Mouse (Mus musculus) CH12.LX (cell line): ENCODE measurements around the gene Epc2.

Experiments
- EP300 ChIP-seq: IDR thresholded peaks from 2 replicates; pipeline ENCODE4 v1.6.1; 2011; ENCODE audit warnings: low read length, improper control_type of control experiment
- TBP ChIP-seq: conservative IDR thresholded peaks from 2 replicates; pipeline ENCODE4 v1.6.1; 2011; ENCODE audit warnings: low read depth, low read length, improper control_type of control experiment

DNA sequence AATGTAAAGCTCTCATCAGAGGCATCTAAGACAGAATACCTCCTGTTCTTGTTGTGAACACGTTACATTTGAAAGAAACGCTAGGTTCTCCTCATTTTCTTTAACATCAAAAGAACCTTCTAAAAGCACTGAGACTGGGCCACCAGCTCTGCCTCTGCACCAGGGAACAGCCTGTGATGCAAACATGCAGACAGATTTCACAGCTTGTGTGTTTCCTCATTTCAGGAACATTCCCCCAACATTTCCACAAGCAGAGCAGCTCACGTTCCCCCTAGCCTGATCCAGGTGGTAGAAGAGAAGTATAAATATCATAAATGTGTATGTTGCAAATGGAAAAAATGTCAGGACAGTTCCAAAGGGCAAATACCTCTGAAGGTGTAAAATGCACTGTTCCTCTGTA lies 30.9 kb upstream of the Epc2 start:
- no peak for TF ChIP-seq TBP
- no peak for TF ChIP-seq EP300
